Mouse (Mus musculus) midbrain, embryonic 10.5 days (tissue): ENCODE measurements around the gene Ccdc9. TPM values are rescaled to one million over a fixed set of nuclear protein-coding genes. Genes with fewer than 3 reads are reported as not detected.
A peak's percentile ranks its signal among the peaks of the same experiment; 100 is the strongest.
"Not testable (repeated sequence)": the region's sequence is repeated elsewhere in the genome, so short reads cannot be mapped to it uniquely, and the experiment has no call there.

ENCODE experiments used
- DNase-seq: peaks from one replicate; pipeline ENCODE4 v3.0.0-alpha.2; 2017; ENCODE audit warnings: low spot score
- H3K27ac ChIP-seq: fragments of 300-500 bp; sonication (generic); replicated peaks from 2 replicates; pipeline ENCODE4 v1.5.1; 2016; ENCODE audit warnings: mild to moderate bottlenecking
- H3K27me3 ChIP-seq: fragments of 300-500 bp; sonication (generic); 2 replicates; pipeline ENCODE4 v1.6.1; 2016; ENCODE audit warnings: low read depth, mild to moderate bottlenecking; ENCODE audit not compliant: poor library complexity, severe bottlenecking
- H3K36me3 ChIP-seq: fragments of 300-500 bp; sonication (generic); 2 replicates; pipeline ENCODE4 v1.6.1; 2016; ENCODE audit warnings: mild to moderate bottlenecking, moderate library complexity
- H3K4me1 ChIP-seq: fragments of 300-500 bp; sonication (generic); 2 replicates; pipeline ENCODE4 v1.6.1; 2016
- H3K4me3 ChIP-seq: fragments of 300-500 bp; sonication (generic); 2 replicates; pipeline ENCODE4 v1.5.1; 2016; ENCODE audit warnings: mild to moderate bottlenecking, moderate library complexity
- H3K9me3 ChIP-seq: fragments of 300-500 bp; sonication (generic); replicated peaks from 2 replicates; pipeline ENCODE4 v1.6.1; 2016; ENCODE audit warnings: mild to moderate bottlenecking
- WGBS: fragments of 180-500 bp; shearing (Covaris S2); methylation state at CpG from one replicate; pipeline ENCODE4 v1.1.7; 2016; 5-methylcytosine and 5-hydroxymethylcytosine counted together
- polyA plus RNA-seq: library from polyadenylated mRNA; unstranded; fragments of >200 nt; fragmentation: Nextera tagmentation; extraction: Ambion mirVana; gene quantifications from 2 replicates; pipeline ENCODE4 v1.2.1, GENCODE M21; 2016

Ccdc9 gene
- polyA plus RNA-seq, 1 experiment from 2014 or later, result 24.6 TPM

DNA sequence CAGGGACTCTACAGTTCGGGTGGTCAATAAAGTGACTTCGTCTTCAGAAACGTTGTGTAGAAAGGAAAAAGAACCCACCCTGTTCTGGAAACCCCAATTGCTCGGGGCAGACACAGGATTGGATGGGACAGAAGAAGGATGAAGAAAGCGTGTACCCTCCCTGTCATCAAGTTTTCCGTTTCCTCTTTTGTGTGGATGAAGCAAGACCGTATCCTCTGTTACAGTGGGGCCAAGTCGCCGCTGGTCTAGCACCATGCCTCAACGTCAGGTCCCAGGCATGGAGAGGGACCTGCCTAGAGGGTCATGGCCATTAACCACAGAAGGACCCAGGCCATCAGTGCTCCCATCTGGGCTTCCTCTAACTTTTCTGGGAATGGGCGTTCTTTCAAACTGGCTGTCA, 28.8 kb downstream of the Ccdc9 start:
- WGBS, result 92% methylated on average over 11 of the region's 11 CpGs
- DNase-seq, result no peak
- H3K4me1 ChIP-seq, result no peaks in the 10 kb centered on the region

DNA sequence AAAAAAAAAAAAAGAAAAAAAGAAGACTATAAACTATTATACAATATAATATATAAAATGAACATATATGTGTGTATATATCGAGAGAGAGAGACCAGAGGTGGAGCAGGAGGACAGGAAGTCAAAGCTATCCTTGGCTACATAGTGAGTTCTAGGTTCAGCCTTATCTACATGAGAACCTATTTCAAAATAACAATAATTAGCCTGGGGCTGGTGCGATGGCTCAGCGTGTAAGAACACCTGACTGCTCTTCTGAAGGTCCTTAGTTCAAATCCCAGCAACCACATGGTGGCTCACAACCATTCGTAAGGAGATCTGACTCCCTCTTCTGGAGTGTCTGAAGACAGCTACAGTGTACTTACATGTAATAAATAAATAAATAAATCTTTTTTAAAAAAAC, 30.6 kb downstream of the Ccdc9 start:
- not testable (repeated sequence) for H3K27ac ChIP-seq, H3K9me3 ChIP-seq, H3K4me3 ChIP-seq, DNase-seq, H3K27me3 ChIP-seq, H3K4me1 ChIP-seq, H3K36me3 ChIP-seq
- WGBS, result 75% methylated on average over 4 of the region's 4 CpGs

More for the DNA sequence above, 28.8 kb downstream of the Ccdc9 start:
- Histone ChIP-seq H3K9me3 (no peaks in the 10 kb centered on the region), H3K36me3 (no peaks in the 10 kb centered on the region), H3K27me3 (no peaks in the 10 kb centered on the region), H3K4me3 (no peak overlapping the region), H3K27ac (no peak overlapping the region)

DNA sequence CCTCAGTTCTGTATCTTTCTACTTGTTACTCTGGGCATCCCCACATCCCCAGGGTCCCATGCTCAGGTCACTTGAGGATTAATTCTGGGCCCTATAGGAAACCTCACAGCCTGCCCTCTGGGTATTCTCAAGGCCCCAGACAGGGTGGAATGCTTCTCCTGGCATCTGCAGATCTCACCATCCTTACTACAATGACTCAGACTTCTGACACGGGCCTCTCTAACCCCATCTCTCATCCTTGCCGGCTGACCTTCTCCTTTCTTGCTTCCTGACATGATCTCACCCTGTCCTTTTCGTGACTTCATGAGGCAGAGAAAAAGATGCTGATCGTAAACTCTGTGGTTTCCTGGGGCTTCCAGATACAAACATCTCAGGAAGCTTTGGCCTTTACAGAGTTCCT, 32.4 kb downstream of the Ccdc9 start:
- DNase-seq, result no peak
- no peak overlapping the region for H3K4me3 ChIP-seq
- no peak overlapping the region for H3K27ac ChIP-seq
- no peaks in the 10 kb centered on the region for H3K27me3 ChIP-seq
- no peaks in the 10 kb centered on the region for H3K9me3 ChIP-seq
- H3K4me1 ChIP-seq, result no peaks in the 10 kb centered on the region
- no peaks in the 10 kb centered on the region for H3K36me3 ChIP-seq
- WGBS, result 68% methylated on average over 4 of the region's 4 CpGs

DNA sequence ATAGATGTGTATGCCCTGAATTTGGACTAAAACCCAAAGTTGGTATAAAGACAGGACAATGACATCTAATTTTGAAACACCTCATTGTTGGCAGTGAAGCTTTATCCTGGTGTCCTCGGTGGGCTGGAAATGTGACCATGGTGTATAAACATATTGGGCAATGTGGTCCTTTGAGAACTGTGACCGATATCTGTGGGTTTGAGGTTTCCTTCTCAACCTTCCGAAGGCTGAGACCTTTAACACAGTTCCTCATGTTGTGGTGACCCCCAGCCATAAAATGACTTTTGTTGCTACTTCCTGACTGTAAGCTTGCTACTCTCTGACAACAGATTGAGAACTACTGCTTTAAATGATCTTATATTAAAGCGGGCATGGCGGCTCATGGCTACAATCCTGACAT, 35.9 kb downstream of the Ccdc9 start:
- Histone ChIP-seq H3K4me1 (no peaks in the 10 kb centered on the region), H3K4me3 (no peak overlapping the region), H3K36me3 (no peaks in the 10 kb centered on the region), H3K27ac (no peak overlapping the region), H3K9me3 (no peaks in the 10 kb centered on the region), H3K27me3 (no peaks in the 10 kb centered on the region)
- WGBS, result 88% methylated on average over 5 of the region's 5 CpGs
- DNase-seq, result no peak

DNA sequence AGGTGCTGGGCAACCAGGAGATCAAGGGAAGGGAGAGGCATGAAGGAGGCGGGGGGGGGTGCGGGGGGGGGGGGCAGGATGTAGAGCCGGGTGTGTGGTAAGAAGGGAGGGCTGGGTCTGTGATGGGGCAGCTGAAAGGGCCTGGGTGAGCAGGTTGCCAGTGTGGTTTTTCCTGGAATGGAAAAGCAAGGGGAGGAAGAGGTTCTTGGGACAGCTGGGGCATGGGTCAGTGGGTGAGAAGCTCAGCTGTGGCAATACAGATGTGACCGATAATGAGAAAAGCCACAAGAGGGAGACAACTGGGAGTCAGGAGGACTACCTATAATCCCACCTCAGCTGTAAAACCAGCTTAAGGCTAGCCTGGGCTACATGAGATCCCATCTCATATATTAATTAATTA, 40.6 kb downstream of the Ccdc9 start:
- Histone ChIP-seq H3K4me3 (no peak overlapping the region), H3K27ac (no peak overlapping the region), H3K9me3 (no peaks in the 10 kb centered on the region), H3K36me3 (no peaks in the 10 kb centered on the region), H3K4me1 (no peaks in the 10 kb centered on the region), H3K27me3 (no peaks in the 10 kb centered on the region)
- no peak for DNase-seq
- WGBS, result 65% methylated on average over 2 of the region's 4 CpGs

DNA sequence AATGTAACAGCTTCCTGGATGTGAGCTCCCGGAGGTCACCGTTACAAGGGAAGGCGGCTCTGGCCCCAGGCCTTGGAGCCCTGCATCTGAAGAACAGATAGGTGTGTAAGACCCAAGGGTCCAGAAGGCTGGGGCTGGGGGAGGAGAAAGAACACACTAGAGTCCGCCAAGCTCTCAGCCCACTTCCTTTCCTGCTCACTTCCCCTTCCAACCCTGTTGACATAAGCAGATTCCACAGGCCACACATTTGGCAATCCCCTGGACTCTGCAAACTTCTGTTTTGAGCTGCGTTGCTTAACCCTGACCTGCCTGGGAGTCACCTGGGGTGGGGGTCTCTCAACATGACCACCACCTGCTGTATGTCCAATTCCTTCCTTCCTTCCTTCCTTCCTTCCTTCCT, 42.5 kb downstream of the Ccdc9 start, which contains the start of gene C5ar2:
Gene C5ar2, minus strand, starts transcription at position 88 of the 400 bp plus-strand sequence.
- Histone ChIP-seq H3K27me3 (no peaks in the 10 kb centered on the region), H3K4me1 (no peaks in the 10 kb centered on the region), H3K27ac (no peak within 1 kb of the TSS), H3K4me3 (no peak within 1 kb of the TSS), H3K36me3 (no peaks in the 10 kb centered on the region), H3K9me3 (no peaks in the 10 kb centered on the region)
- DNase-seq, result no peak
- 82% methylated on average over 5 of the region's 5 CpGs for WGBS

DNA sequence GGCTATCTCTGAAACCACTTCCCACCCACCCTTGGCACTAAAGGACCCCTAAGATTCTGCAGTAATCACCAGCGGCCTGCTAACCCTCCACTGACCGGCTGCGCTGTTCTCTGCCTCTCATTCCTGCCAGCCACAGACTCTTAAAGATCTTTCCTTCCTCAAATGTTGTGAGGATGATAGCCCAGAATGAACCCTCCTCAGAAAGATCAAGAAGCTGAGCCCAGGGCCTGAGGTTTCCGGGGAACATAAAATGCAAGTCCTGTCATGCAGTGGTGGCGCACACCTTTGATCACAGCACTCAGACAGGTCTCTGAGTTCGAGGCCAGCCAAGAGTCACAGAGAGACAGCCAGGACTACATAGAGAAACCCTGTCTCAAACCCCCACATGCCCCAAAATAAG, 44.4 kb downstream of the Ccdc9 start:
- H3K4me1 ChIP-seq, result no peaks in the 10 kb centered on the region
- no peak overlapping the region for H3K4me3 ChIP-seq
- H3K27me3 ChIP-seq, result no peaks in the 10 kb centered on the region
- no peak for DNase-seq
- WGBS, result 90% methylated on average over 6 of the region's 6 CpGs
- no peaks in the 10 kb centered on the region for H3K9me3 ChIP-seq
- H3K36me3 ChIP-seq, result no peaks in the 10 kb centered on the region
- H3K27ac ChIP-seq, result no peak overlapping the region

DNA sequence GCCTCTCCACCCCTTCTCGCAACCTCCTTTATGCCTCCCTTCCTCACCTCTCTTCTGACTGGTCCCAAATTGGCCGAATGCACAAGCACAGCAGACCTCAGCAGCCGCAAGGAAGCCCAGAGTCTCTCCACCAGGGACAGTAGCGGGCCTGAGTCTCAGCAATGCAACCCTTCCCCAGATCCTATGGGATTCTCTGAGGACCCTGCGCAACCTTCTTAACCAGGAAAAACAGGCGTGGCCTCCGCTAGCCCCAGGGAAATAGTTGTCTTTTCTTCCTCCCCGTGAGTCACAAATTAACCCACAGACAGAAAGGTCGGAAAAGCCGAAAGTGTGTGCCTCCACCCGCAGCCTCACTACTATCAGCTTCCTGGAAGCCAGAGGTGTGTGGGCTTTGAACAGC, 44.8 kb downstream of the Ccdc9 start:
- no peaks in the 10 kb centered on the region for H3K4me1 ChIP-seq
- no peaks in the 10 kb centered on the region for H3K9me3 ChIP-seq
- H3K36me3 ChIP-seq, result no peaks in the 10 kb centered on the region
- H3K27me3 ChIP-seq, result no peaks in the 10 kb centered on the region
- H3K27ac ChIP-seq, result no peak overlapping the region
- no peak overlapping the region for H3K4me3 ChIP-seq
- no peak for DNase-seq
- WGBS, result 68% methylated on average over 11 of the region's 11 CpGs

DNA sequence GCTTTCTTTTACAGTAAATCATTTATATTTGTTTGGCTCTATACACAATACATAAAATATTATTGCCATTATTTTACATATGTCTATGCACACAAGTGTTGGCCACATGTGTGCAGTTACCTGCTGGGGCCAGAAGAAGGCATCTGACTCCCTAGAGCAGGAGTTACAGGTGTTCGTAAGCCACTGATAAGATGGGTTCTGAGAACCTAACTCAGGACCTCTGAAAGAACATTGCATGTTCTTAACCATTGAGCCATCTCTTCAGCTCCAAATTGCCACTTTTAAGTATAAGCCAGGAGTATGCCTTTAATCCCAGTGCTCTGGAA, 45.7 kb downstream of the Ccdc9 start:
- Histone ChIP-seq H3K27me3 (no peaks in the 10 kb centered on the region), H3K36me3 (no peaks in the 10 kb centered on the region), H3K27ac (no peak overlapping the region), H3K4me3 (no peak overlapping the region), H3K4me1 (no peaks in the 10 kb centered on the region), H3K9me3 (no peaks in the 10 kb centered on the region)
- no peak for DNase-seq
- WGBS, result 97% methylated on average over 1 of the region's 1 CpGs

DNA sequence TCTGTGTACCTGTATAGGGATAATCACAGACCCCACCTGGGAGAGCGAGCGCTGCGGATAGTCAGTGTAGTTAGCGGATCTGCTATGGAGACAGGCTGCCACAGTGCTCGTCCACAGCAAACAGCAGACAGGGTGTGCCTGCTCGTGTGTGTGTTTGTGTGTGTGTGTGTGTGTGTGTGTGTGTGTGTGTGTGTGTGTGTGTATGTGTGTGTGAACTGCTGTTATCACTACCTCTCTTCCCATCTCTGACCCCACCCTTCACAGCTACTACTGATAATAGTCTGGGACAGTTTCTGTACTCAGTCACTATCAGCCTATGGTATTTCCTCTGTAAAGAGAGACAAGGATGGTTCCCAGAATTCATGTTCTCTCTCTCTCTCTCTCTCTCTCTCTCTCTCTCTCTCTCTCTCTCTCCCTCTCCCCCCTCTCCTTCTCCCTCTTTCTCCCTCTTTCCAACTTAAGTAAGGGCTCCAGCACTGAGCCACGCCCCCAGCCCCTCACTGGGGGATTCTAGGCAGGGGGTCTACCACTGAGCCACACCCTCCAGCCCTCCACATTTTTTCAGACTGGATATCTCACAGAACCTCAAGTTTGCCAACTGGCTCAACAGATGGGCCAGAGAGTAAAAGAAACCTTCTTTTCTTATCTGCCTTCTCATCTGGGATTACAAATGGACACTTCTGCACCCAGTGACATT, 46.2 kb downstream of the Ccdc9 start:
- no peaks in the 10 kb centered on the region for H3K36me3 ChIP-seq
- WGBS, result 85% methylated on average over 7 of the region's 7 CpGs
- DNase-seq, result no peak
- H3K27me3 ChIP-seq, result no peaks in the 10 kb centered on the region
- no peak overlapping the region for H3K27ac ChIP-seq
- no peaks in the 10 kb centered on the region for H3K9me3 ChIP-seq
- no peaks in the 10 kb centered on the region for H3K4me1 ChIP-seq
- no peak overlapping the region for H3K4me3 ChIP-seq

DNA sequence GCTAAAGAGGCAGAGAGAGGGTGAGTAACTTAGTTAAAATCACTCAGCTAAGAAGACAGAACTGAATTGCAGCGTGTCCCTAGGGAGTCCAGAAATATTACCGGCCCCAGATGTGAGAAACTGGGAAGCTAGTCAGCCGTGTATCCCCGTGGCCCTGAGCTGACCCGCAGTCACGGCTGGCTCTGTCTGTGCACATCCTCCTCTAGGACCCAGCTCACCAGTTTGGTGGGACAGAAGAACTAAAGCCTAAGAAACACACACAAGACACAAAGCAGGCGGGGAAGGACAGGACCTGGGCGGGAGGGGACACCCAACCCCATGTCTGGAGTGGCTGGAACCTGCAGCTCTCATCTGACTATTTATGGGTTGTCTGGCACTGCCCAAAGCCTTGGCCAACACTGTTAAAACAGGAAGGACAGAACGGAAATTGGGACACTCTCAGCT, 47.0 kb downstream of the Ccdc9 start:
- H3K27me3 ChIP-seq, result no peaks in the 10 kb centered on the region
- WGBS, result 69% methylated on average over 9 of the region's 9 CpGs

DNA sequence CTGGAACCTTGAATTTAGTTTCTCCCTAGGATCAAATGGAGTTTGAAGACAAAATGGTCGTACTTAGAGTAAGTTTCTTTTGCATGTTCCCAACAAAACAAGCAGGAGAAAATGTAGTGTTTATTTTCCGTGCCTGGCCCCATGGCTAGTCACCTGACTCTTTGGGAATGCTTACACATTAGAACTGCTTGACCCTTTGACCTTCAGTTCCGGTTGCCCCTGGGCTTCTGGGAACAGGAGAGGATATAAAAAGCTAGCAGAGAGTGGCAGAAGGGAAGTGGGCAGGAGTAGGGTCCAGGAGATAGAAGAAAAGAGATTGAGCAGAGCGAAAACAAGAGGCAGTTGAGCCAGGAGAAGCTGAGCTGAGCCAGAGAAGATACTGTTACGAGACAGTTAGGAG, 56.7 kb downstream of the Ccdc9 start:
- no peak overlapping the region for H3K27ac ChIP-seq
- H3K4me3 ChIP-seq, result no peak overlapping the region
- no peaks in the 10 kb centered on the region for H3K27me3 ChIP-seq
- H3K4me1 ChIP-seq, result peaks cover 5% of the 10 kb centered on the region; the same call in 1 of the 2 replicates
- H3K36me3 ChIP-seq, result no peaks in the 10 kb centered on the region
- peak; percentile 25 for DNase-seq
- peaks cover 14% of the 10 kb centered on the region; the same call in 1 of the 2 replicates for H3K9me3 ChIP-seq
- WGBS, result 58% methylated on average over 5 of the region's 5 CpGs

More for the DNA sequence above, 47.0 kb downstream of the Ccdc9 start:
- Histone ChIP-seq H3K9me3 (no peaks in the 10 kb centered on the region), H3K4me1 (no peaks in the 10 kb centered on the region), H3K4me3 (no peak overlapping the region), H3K36me3 (no peaks in the 10 kb centered on the region), H3K27ac (no peak overlapping the region)
- no peak for DNase-seq
